Mouse (Mus musculus): ENCODE data around the gene Pmvk.

Pmvk gene

DNA sequence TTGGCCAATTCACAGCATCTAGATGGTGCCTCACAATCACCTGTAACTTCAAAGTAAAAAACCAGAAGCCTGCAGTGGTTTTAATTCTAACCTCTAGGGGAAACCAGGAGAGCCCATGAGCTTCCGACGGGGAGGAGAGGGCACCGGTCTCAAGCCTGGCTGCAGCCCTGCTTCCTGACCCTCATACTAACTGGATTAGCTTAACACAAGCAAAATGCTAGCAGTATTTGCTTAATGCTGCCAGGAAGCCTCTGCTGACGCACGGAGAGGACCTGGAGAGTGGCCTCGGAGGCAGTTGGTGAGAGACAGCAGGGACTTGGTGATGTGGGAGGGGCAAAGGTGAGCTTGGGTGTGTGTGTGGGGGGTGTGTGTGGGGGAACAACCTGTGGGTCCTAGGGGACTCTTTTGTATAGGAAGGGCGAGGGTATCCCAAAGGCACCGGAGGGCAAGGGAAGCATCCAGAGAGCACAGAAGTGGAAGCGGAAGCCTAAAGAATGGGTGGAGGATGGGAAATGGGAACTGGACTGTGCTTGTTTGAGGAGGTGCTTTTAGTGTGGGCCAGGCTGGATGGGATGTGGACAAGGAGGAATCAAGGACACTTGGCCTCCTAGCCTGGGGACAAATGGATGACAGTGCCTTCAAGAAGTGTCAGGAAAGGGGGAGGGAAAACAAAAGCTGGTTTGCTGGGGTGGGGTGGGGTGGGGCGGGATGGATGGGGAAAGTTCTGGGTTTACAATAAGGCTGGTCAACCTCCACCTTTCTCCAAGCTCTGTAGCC lies at the start of gene Pmvk:
Pmvk (plus strand) TSS at position 141 of the 777 bp plus-strand sequence.
- DNase-seq (ENCODE audit: extremely low read depth, insufficient read length, low spot score): no peak

DNA sequence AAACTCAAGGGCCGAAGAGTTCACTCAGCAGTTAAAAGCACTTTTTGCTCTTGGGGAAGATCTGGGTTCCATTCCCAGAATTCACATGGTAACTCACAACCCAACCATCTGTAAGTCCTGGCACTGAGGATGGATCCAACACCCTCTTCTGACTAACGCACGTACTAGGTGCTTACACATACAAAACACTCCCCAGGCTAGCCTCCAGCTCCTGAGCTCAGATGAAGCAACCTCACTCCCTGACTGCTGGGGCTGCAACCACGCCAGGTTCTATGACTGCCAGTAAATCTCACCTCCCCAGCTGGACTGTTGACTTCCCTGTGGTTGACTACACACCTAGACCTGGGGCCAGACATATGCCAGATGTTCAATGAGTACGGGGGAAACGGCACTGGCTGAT lies 47.5 kb upstream of the Pmvk start:
- no peak for DNase-seq (ENCODE audit: extremely low read depth, insufficient read length, low spot score)

DNA sequence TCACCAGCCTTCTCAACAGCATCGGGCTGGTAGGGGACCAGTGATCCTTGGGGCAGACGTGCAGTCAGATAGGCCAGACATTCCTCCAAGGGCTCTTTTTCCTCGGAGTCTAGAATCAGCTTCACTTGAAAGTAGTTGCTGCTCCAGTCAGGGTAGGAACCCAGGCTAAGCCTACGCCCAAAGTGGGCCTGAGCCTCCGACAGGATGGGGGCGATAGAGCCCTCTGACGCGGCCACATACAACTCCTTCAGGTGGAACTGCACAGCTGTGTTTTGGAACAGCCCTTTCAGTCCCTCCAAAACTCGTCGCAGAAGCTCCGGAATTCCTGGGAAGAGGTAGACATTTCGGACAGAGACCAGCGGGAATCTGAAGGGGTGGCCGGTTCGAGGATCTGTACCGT lies 45.9 kb upstream of the Pmvk start:
- no peak for DNase-seq (ENCODE audit: extremely low read depth, insufficient read length, low spot score)

DNA sequence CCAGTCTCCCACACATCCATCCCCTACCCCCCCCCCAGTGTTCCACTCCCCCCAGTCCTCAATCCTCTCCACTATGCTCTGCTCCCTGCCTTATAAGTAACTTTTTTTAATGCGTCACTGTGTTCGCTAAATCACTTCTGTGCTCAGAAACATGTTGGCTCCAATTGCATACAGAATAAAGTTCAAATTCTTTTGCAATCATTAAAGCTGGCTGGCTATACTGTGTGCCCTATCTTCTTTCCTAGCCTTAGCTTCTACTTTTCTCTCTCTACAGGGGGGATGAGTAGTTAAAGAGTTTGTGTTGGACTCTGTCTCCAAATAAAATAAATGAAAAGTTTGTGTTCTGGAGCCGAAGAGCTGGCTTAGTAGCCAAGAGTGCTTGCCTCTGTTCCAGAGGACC lies 44.6 kb upstream of the Pmvk start:
- no peak for DNase-seq (ENCODE audit: extremely low read depth, insufficient read length, low spot score)

DNA sequence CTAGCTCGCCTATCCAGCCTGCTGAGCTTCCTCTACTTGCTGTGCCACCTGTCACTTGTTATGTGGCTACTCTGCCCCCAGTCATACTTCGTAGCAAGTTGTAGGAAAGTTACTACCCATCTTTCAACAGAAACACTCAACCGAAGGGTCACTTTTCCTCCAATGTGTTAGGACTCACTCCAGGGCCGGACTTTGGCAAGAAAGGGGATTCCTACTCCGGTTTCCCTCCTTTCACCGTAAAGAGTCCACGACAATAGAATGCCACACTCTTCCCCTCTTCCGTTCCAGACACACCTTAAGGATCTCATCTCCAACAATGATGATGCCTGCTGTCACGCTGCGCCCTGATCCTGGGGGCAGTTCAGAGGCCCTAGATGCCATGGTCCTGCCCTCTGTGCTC lies 43.5 kb upstream of the Pmvk start:
- DNase-seq (ENCODE audit: extremely low read depth, insufficient read length, low spot score): no peak

DNA sequence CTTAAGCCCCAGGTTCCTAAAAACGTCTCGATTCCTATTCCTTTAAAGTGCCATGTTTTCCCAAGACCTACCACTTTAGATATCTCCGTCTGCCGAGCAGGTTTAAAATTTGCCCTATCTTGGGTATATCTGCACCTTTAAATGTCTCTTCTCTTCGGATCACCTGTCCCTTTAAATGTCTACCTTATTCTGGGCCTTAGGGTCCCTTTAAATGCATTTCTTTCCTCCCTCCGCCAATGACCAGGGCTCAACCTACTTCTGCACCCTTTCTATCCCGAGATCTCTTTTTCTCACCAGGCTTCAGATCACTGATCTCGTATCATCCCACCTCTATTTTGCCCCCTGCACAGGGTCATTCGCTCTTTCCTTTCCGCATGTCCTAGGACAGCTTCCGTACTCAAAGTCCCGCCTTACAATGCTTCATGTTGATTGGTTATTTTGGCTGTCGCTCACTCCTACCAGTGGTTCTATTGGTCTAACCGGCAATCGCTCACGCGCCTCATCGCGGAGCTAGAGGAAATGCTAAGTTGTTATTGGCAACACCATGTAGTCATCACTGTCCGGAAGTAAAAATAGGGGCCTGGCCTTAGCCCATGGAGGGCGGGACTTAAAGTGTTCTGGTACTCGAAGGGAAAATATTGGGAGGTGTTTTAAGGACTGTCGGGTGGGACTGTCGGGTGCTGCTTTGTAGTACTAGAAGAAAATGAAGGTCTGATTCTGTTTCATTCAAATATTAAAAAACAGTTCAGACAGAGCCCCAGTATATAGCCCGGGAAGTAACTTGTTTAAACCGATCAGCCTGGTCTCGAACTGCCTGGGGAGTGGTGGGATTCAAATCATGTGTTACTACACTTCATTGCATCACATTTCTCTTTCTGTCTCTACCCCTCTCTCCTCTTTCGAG lies 42.6 kb upstream of the Pmvk start, which contains the start of gene Flad1:
Flad1 (minus strand) TSS at position 381 of the 904 bp plus-strand sequence.
- peak; percentile 89 for DNase-seq (ENCODE audit: extremely low read depth, insufficient read length, low spot score)

DNA sequence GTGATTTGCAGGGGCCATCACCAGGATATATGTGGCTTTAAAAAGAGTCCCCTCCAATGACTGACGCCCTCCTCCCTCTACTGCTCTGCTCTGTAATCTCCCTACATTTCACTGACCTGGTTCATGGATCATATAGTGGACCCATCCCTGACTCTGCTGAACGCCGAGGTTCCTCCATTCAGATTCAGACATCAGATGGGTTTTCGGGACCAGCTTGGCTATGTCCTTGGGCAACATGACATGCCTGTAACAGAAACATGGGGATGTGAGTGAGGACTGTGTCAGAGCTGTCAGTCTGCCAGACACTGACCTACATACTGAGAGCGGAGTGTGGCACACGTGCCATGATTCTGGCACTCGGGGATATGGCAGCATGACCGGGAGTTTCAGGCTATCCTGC lies 38.2 kb upstream of the Pmvk start:
- no peak for DNase-seq (ENCODE audit: extremely low read depth, insufficient read length, low spot score)

DNA sequence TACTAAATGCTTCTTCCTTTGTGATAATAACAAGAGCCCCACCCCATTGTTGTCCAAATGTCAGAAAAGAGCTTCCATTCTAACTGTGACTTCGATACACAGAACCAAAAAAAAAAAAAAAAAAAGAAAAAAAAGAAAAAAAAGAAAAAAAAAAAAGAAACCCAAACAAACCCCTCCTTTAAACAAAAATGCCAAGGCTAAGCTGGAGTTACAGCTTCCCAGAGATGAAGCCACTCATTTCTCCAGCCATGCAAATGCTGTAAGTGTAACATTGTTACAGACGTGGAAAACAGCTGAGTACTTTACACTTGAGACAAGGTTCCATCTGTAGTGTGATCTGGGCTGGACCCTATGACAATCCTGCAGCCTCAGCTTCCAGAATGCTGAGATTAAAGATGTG lies 37.2 kb upstream of the Pmvk start:
- DNase-seq (ENCODE audit: extremely low read depth, insufficient read length, low spot score): no peak

DNA sequence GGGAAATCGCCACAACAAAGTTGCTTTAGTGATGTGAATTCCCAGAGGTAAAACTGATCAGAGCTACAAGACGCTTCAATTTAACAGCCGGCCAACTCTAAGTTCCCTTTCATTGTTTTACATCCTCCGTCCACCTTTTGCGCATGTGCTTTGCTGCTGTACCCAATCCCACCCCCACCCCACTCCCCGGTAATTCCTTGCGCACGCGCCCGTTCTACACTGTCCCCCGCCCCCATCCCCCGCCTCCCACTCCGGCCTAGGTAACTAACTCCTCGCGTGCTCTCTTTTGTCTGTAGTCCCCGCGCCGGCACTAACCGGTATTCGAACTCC lies 36.5 kb upstream of the Pmvk start:
- DNase-seq (ENCODE audit: extremely low read depth, insufficient read length, low spot score): no peak

DNA sequence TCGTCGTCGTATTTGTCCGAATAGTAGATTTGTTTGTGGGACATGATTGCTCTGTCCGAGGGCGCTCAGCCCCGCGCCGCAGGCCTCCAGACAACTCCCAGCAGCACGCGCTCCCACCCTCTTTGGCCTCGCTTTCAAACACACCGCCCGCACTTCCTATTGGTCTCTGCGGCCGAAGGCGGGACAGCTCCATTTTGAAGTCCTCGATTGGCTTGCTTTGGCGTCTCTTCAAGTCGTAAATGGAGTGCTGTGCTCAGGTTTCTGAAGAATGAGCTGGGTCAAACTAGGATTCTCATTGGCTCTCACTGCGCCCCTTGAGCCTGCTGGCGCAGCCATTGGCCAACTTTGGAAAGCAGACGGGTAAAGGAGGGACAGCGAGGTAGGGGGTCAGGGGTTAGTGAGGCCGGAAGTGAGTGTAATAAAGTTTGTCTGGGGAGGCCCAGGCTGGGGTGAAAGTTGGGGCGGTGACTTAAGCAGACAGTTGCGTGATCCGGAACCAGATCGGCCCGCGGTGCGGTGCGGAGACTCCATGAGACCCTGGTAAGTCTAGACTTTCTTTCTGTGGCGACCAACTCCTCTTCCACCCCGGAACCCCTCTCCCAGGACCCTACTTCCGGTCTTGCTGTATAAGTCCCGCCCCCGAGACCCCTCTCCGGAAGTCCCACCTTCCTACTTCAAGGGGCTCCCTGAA lies 36.0 kb upstream of the Pmvk start, which contains the start of the genes Cks1b and Shc1:
Cks1b (minus strand) TSS at position 214 of the 691 bp plus-strand sequence.
Shc1 (plus strand) TSS at position 274 of the 691 bp plus-strand sequence.
- peak; percentile 96 for DNase-seq (ENCODE audit: extremely low read depth, insufficient read length, low spot score)

DNA sequence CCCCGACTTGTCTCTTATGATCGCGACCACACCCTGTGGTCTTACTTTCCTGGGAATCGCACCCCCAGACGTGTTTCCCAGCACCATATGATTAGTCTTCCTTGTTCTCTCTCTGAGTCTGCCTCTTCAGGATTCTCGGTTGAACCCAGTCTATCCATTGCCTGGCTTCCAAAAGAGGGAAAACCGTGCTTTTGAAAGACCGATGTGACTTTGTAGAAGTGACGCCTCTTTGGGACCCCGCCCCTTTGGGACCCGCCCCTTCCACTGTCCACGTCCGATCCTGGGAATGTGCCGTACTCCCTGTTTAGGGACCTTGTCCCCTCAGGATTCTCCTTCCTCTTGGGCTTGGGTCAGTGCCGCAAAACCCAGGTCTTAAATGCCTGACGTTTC lies 35.5 kb upstream of the Pmvk start:
- DNase-seq (ENCODE audit: extremely low read depth, insufficient read length, low spot score): no peak

DNA sequence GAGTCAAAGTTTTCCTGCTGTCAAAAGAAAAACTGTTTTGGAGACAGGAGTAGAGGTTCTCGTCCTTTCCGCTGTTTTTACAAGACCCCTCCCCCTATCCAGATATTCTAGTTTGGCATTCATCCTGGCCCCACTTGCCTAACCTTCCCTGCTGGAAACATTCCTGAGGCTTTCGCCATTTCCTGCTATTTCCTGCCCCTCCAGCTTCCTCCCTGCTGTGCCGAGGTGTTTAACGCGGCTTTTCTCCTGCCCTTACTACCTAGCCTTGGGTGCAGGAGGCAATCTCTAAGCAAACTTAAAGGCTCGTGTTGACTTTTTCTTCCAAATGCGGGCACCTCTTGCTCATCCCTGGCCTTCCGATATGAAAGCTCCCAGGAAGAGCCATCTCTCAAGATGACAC lies 34.8 kb upstream of the Pmvk start:
- DNase-seq (ENCODE audit: extremely low read depth, insufficient read length, low spot score): peak; percentile 65

DNA sequence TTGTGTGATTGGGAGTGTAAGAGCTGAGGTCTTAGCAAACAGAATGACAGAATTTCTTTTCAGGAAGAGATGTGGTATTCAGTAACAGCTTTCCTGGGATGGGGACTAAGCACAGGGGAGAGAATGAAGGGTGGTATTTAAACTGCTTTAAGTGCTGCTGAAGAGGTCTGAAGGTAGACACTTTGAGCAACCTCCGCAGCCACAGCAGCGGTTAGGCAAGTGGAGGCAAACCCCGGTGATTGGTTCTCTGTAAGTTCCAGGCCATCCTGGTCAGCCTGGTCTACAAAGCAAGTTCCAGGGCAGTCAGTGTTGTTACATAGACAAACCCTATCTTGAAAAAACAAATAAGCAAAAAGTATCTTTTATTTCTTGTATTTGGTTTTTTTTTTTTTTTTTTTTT lies 34.4 kb upstream of the Pmvk start:
- DNase-seq (ENCODE audit: extremely low read depth, insufficient read length, low spot score): no peak

DNA sequence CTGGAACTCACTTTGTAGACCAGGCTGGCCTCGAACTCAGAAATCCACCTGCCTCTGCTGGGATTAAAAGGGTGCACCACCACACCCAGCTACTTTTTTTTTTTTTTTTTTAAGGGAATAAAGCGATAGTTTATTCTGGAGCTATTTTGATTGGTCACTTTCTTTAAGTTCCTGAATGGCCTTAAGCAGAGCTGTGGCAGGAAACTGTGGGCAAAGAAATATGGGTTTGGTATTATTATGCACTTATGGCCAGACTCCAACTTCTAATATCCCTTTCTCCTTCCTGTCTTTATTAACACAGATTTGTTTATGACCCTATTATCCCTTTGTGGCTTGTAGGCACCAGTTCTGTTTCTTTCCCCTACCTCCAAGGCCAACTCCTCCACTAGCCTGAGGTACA lies 33.9 kb upstream of the Pmvk start:
- no peak for DNase-seq (ENCODE audit: extremely low read depth, insufficient read length, low spot score)

DNA sequence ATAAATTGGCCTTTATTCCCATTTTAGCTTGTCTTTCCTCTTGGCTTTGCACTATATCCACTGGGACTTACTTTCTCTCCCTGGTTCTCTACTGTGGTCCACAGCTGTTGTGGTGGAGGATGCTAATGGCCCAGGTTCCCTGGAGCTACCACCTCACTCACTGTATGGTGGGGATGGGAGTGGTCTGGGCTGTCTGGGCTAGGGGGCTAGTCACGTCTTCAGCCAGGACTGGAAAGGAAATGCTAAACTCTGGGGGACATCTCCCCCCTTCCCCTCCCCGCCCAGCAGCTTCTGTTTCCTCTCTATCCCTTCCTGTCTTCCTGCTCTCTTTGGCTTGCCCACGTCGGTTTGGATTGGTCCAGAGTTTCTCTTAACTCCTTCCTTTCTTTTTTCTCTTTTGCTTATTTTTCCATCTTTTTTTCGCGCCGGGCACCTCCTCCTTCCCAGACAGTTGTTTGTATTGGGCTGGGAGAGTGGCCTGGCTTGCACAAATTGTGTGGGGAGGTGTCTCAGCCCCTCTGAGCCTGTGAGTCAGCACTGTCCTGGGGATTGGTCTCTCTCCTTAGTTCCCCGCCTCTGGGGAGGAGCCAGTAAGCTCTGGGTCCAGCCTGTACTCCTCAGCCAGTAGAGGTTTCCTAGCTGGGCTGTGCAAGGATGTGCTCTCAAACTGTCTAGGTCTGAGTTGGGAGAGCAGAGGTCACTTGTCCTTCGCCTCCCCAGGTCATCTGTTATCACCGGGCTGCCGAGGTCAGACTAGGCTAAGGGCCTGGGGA lies 33.2 kb upstream of the Pmvk start:
- DNase-seq (ENCODE audit: extremely low read depth, insufficient read length, low spot score): peak; percentile 82

DNA sequence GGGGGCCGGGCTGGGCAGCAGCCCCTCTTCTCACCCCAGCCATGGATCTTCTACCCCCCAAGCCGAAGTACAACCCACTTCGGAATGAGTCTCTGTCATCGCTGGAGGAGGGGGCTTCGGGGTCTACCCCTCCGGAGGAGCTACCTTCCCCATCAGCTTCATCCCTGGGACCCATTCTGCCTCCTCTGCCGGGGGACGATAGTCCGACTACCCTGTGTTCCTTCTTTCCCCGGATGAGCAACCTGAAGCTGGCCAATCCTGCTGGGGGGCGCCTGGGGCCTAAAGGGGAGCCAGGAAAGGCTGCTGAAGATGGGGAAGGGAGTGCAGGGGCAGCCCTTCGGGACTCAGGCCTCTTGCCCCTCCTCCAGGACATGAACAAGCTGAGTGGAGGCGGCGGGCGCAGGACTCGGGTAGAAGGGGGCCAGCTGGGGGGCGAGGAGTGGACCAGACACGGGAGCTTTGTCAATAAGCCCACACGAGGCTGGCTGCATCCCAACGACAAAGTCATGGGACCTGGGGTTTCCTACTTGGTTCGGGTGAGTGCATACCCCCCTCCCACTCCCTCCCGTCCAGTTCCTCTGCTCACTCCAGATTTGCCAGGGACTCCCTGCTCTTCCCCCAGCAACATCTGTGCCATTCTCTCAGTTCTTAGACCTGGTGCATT lies 32.4 kb upstream of the Pmvk start:
- DNase-seq (ENCODE audit: extremely low read depth, insufficient read length, low spot score): no peak

DNA sequence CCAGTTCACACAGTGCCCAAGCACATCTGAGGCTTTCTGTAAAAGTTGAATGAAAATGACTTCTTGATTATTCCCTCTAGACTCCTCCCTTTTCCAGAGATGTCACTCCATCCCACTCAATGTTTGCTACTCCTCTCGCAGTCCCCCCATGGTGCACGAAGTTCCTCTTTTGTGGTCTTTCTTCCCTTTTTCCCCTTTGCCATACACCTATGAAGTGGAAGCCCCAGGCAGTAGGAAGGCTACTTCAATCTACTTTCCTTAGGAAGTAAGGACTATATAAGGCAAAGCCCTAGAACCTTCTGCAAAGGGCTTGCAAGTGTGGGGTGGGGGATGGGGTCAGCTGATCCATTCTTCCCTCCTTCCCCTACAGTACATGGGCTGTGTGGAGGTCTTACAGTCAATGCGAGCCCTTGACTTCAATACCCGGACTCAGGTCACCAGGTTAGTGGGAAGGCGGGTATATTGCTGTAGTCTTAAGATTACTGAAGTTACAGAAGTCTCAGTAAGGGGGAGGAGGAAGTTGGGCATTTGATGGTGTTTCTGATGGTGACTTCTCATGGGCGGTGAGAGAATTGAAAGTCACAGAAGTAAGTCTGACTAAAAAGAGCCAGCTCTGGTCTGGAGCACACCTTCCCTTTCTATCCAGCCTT lies 31.7 kb upstream of the Pmvk start:
- no peak for DNase-seq (ENCODE audit: extremely low read depth, insufficient read length, low spot score)

DNA sequence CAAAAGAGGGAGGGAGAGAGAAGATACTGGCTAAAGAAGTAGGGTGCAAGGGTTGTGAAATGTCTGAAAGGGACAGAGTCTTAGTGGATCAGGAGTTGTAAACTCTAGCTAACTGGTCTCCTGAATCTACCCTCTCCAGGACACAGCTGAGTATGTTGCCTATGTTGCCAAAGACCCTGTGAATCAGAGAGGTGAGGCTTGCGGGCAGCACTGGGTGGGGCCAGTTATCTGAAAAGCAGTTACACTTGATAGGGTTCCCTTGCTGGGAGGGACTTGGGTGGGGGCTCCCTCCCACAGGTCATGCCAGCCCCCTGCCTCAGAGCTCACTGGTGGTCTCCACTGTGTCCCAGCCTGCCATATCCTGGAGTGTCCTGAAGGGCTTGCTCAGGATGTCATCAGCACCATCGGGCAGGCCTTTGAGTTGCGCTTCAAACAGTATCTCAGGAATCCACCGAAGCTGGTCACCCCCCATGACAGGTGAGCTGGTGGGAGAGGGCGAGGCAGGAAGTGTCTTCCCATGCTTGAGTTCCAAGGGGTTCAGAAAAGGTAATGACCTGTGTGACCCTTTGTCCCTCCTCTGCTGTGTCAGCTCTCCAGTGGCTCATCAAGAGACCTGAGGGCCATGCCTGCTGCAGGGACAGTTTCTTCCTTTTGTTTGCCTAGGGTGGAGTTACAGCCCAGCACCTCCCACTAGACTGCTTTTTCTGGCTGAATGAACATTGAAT lies 29.8 kb upstream of the Pmvk start:
- DNase-seq (ENCODE audit: extremely low read depth, insufficient read length, low spot score): no peak

DNA sequence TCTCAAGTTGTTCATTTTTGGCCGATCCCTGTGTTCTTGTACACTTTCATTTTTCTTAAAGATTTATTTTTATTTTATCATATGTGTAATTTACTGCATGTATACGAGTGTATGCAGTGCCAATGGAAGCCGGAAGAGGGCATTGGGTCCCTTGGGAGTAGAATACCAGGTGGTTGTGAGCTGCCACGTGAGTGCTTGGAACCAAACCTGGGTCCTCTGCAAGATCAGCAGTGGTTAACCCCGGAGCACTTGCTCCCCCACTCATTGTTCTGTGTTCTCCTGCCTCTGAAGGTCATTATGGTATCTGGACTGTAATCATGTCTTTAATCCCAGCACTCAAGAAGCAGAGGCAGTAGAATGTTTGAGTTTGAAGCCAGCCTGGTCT lies 29.2 kb upstream of the Pmvk start:
- DNase-seq (ENCODE audit: extremely low read depth, insufficient read length, low spot score): no peak

Measured in 3134 (cell line).